Mouse (Mus musculus) hindbrain, postnatal 0 days (tissue): ENCODE measurements around the gene Ppid. TPM values are rescaled to one million over a fixed set of nuclear protein-coding genes. Genes with fewer than 3 reads are reported as not detected.

Source experiments
- ATAC-seq: fragments of 200-750 bp; cut with Nextera tagmentation; 2 replicates; pipeline ENCODE4 v1.8.0; 2017; ENCODE audit warnings: mild to moderate bottlenecking, moderate TSS enrichment, moderate library complexity
- DNase-seq: peaks from one replicate; pipeline ENCODE4 v3.0.0-alpha.2; 2015; ENCODE audit warnings: low spot score
- H3K27ac ChIP-seq: fragments of 300-500 bp; sonication (generic); 2 replicates; pipeline ENCODE4 v1.5.1; 2014; ENCODE audit warnings: mild to moderate bottlenecking
- H3K27me3 ChIP-seq: fragments of 300-500 bp; sonication (generic); 2 replicates; pipeline ENCODE4 v1.6.1; 2014; ENCODE audit warnings: low read length, mixed read lengths; ENCODE audit not compliant: insufficient read depth
- H3K36me3 ChIP-seq: fragments of 300-500 bp; sonication (generic); 2 replicates; pipeline ENCODE4 v1.6.1; 2014; ENCODE audit warnings: low read length, mixed read lengths; ENCODE audit not compliant: insufficient read depth
- H3K4me1 ChIP-seq: fragments of 300-500 bp; sonication (generic); 2 replicates; pipeline ENCODE4 v1.6.1; 2014; ENCODE audit warnings: antibody characterized with exemption, low read length, mixed read lengths; ENCODE audit not compliant: insufficient read depth
- H3K4me2 ChIP-seq: fragments of 300-500 bp; sonication (generic); 2 replicates; pipeline ENCODE4 v1.6.1; 2014; ENCODE audit warnings: low read depth, mild to moderate bottlenecking, low read length, moderate library complexity, mixed read lengths
- H3K4me3 ChIP-seq: fragments of 300-500 bp; sonication (generic); 2 replicates; pipeline ENCODE4 v1.5.1; 2014; ENCODE audit warnings: low read length
- H3K9ac ChIP-seq: fragments of 300-500 bp; sonication (generic); replicated peaks from 2 replicates; pipeline ENCODE4 v1.6.1; 2014; ENCODE audit warnings: mild to moderate bottlenecking, low read length, moderate library complexity, mixed read lengths
- H3K9me3 ChIP-seq: fragments of 300-500 bp; sonication (generic); 2 replicates; pipeline ENCODE4 v1.6.1; 2016; ENCODE audit warnings: low read length, mixed read lengths
- CTCF ChIP-seq: IDR thresholded peaks from 2 replicates; pipeline ENCODE4 v1.5.1; 2016; ENCODE audit warnings: antibody characterized with exemption, control low read depth, low read depth
- WGBS: fragments of 180-500 bp; shearing (Covaris S2); extraction: QIAGEN DNeasy Blood & Tissue Kit; methylation state at CpG from one replicate; pipeline ENCODE4 v1.1.7; 2014; 5-methylcytosine and 5-hydroxymethylcytosine counted together
- polyA plus RNA-seq: library from polyadenylated mRNA; unstranded; fragments of >200 nt; fragmentation: Nextera tagmentation; extraction: Ambion mirVana; gene quantifications from 2 replicates; pipeline ENCODE4 v1.2.1, GENCODE M21; 2015
- total RNA-seq: library from RNA; depleted of rRNA; stranded (reverse); fragments of >200 nt; gene quantifications from 2 replicates; pipeline ENCODE4 v1.2.3, GENCODE M21; 2014

The Ppid gene
- total and polyA plus RNA-seq, 2 experiments from 2014 or later = 44.0 to 117 TPM

DNA sequence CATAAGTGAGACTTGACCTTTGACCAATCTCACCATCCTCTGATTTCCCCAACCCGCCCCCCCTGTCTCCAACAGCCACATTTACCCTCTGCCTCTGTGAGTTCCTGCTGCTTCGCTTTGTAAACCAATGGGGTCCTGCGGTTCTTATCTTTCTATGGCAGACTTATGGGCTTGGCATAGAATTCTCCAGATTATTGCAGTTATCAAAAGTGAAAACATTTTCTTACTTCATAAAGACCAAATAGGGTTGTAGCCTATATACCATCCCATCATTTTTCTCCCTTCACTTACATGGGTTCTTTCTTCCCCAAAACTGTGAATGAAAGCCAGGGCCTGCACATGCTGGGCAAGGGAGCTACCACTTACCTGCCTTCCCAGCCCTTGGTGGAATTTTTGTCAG, 16.8 kb upstream of the Ppid start:
- 79% methylated on average over 3 of the region's 3 CpGs for WGBS
- no peaks in the 10 kb centered on the region for H3K9me3 ChIP-seq
- H3K27ac ChIP-seq = no peak overlapping the region
- H3K4me1 ChIP-seq = no peaks in the 10 kb centered on the region
- no peaks in the 10 kb centered on the region for H3K36me3 ChIP-seq
- H3K27me3 ChIP-seq = no peaks in the 10 kb centered on the region
- H3K9ac ChIP-seq = no peak overlapping the region
- ATAC-seq (no peak), DNase-seq (no peak)
- TF ChIP-seq CTCF = no peak
- no peak overlapping the region for H3K4me2 ChIP-seq
- H3K4me3 ChIP-seq = no peak overlapping the region

DNA sequence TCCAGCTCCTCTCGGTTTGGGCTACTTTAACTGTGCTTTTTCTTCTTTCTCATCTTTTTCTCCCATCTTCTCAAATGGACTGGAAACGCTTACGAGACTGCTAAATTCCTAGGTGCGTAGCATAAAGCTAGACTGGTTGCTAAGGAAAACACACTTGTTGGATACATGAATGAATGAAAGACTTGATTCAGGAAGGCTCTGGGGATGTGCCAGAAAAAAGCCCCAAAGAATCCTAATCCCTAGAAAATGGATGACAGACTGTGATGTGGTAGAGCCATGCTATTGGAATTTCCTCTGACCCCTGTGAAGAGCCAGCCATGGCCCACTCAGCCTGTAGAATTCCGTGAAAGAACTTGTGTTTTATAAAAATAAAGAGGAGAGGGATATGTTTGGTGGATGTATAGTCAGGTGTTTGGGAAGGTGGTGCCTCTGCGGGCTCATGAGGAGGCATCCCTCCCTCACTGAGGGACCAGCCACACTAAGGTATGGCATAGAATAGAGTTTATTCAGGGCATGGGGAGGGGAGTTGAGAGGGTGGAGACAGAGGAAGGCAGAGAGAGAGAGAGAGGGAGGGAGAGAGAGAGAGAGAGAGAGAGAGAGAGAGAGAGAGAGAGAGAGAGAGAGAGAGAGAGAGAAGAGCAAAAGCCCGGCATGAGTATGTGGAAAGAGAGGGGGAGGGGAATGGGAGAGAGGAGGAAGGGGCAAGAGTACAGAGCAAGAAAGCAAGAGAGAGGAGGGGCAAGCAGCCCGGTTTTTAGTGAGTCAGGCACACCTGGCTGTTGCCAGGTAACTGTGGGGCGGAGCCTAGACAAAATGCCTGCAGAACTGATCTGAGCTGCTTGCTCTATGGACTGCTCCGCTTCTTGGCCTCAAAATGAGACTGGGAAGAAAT, 15.3 kb upstream of the Ppid start:
- Histone ChIP-seq H3K4me3 (no peak overlapping the region), H3K27me3 (no peaks in the 10 kb centered on the region), H3K9ac (no peak overlapping the region), H3K9me3 (no peaks in the 10 kb centered on the region), H3K27ac (no peak overlapping the region), H3K36me3 (no peaks in the 10 kb centered on the region), H3K4me1 (no peaks in the 10 kb centered on the region), H3K4me2 (peak overlapping the region; percentile 23; the same call in 1 of the 2 replicates)
- TF ChIP-seq CTCF = no peak
- DNase-seq = peak; percentile 58
- peak; percentile 83 for ATAC-seq
- WGBS = 25% methylated on average over 10 of the region's 10 CpGs

DNA sequence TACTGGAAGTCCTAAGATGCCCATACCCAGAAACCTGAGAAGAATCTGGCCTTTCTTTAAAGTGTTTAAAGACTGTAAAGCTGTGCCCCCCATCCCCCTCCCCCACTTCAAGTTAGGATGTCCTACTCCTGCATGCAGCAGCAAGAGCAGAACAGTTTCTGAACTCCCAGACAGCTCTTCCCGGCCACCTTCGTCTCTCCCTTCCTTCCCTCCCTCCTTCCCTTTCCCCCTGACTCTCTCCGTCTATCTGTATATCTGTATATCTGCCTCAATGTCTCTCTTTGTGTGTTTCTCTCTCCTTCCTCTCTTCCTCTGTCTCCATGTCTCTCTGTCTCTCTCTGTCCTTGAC, 14.7 kb upstream of the Ppid start:
- Histone ChIP-seq H3K27ac (no peak overlapping the region), H3K36me3 (no peaks in the 10 kb centered on the region), H3K9me3 (no peaks in the 10 kb centered on the region), H3K9ac (no peak overlapping the region), H3K4me2 (peak overlapping the region; percentile 23; the same call in 1 of the 2 replicates), H3K27me3 (no peaks in the 10 kb centered on the region), H3K4me3 (no peak overlapping the region), H3K4me1 (no peaks in the 10 kb centered on the region)
- DNase-seq (no peak), ATAC-seq (0 out of 2 replicates have a peak, but pooled peaks have one; percentile 11)
- no peak for TF ChIP-seq CTCF
- 19% methylated on average over 3 of the region's 3 CpGs for WGBS

DNA sequence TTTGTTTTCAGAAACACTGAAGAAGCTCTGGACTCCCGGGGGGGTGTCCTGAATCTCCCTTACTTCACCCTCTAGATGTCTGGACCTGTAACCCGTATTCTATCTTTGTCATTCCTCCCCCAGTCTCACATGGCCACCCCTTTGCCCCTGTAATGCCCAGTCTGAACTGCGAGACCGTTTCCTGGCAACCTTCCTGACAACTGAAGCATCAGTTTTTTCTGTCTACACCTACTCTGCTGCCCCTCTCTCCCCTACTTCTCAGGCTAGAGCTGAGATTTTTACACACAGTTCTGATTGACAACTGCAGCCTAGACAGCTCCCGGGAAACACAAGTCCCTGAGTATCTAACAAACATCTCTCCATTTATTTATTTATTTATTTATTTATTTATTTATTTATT, 14.3 kb upstream of the Ppid start:
- Histone ChIP-seq H3K9ac (no peak overlapping the region), H3K27me3 (no peaks in the 10 kb centered on the region), H3K4me1 (no peaks in the 10 kb centered on the region), H3K4me3 (no peak overlapping the region), H3K27ac (no peak overlapping the region), H3K36me3 (no peaks in the 10 kb centered on the region), H3K9me3 (no peaks in the 10 kb centered on the region), H3K4me2 (no peak overlapping the region; the same call in 1 of the 2 replicates)
- WGBS = 20% methylated on average over 5 of the region's 5 CpGs
- ATAC-seq = peak; percentile 41; the same call in 1 of the 2 replicates
- peak; percentile 29 for DNase-seq
- no peak for TF ChIP-seq CTCF

DNA sequence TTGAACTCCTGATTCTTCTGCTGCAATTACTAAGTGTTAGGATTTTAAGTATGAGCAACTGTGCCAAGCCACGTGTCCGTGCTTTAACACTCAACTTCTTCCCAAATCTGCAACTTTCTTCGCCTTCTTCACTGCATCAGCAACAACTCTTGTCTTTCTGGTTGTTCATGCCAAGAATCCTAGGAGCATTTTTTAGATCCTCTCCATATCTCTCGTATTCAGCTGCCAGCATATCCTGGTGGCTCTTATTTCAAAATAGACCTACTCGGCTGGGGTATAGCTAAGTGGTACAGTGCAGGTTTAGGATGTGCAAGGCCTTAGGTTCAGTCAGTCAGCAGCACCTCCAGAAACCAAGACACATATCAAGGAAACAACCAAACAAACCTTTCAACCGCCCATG, 13.5 kb upstream of the Ppid start:
- no peak overlapping the region for H3K4me2 ChIP-seq
- H3K4me3 ChIP-seq = no peak overlapping the region
- ATAC-seq (no peak), DNase-seq (no peak)
- H3K9ac ChIP-seq = no peak overlapping the region
- 88% methylated on average over 6 of the region's 6 CpGs for WGBS
- no peaks in the 10 kb centered on the region for H3K36me3 ChIP-seq
- no peaks in the 10 kb centered on the region for H3K27me3 ChIP-seq
- H3K9me3 ChIP-seq = no peaks in the 10 kb centered on the region
- no peaks in the 10 kb centered on the region for H3K4me1 ChIP-seq
- TF ChIP-seq CTCF = no peak
- H3K27ac ChIP-seq = no peak overlapping the region

DNA sequence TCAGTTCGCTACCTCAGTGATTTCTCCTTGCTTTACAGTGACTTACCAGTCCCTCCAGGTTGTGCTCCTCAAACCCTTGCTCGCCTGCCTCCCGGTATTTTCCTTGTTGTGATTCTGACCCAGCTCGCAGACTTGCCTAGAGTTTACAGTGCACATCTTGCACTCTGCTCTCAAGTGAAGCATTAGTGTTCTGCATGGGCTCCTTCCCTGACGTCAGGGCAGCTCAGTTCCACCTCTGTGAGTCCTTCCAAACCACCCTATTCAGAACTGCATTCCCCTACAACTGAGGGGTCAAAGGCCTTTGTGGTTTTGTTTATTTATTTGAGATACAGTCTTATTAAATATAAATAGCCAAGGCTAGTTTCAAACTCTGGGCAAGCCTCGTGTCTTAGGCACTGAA, 13.0 kb upstream of the Ppid start:
- DNase-seq (no peak), ATAC-seq (no peak)
- Histone ChIP-seq H3K9ac (no peak overlapping the region), H3K27me3 (no peaks in the 10 kb centered on the region), H3K4me1 (no peaks in the 10 kb centered on the region), H3K4me2 (no peak overlapping the region), H3K27ac (no peak overlapping the region), H3K4me3 (no peak overlapping the region), H3K9me3 (no peaks in the 10 kb centered on the region), H3K36me3 (no peaks in the 10 kb centered on the region)
- no peak for TF ChIP-seq CTCF
- WGBS = 75% methylated on average over 6 of the region's 6 CpGs
